Mouse (Mus musculus) stomach, embryonic 16.5 days (tissue): Measurements from ENCODE around the gene Klrg2. TPM values are rescaled to one million over a fixed set of nuclear protein-coding genes. Genes with fewer than 3 reads are reported as not detected.

ENCODE experiments used
- ATAC-seq: fragments of 200-750 bp; cut with Nextera tagmentation; 2 replicates; pipeline ENCODE4 v1.8.0; 2017; ENCODE audit warnings: moderate number of reproducible peaks, moderate TSS enrichment; ENCODE audit not compliant: insufficient read depth, low FRiP score
- H3K27ac ChIP-seq: fragments of 300-500 bp; sonication (generic); 2 replicates; pipeline ENCODE4 v1.5.1; 2014; ENCODE audit warnings: low read length
- H3K27me3 ChIP-seq: fragments of 300-500 bp; sonication (generic); 2 replicates; pipeline ENCODE4 v1.6.1; 2014; ENCODE audit warnings: low read length, control low read depth, mixed read lengths; ENCODE audit not compliant: control insufficient read depth, insufficient read depth
- H3K36me3 ChIP-seq: fragments of 300-500 bp; sonication (generic); 2 replicates; pipeline ENCODE4 v1.6.1; 2014; ENCODE audit warnings: low read length; ENCODE audit not compliant: control insufficient read depth, insufficient read depth
- H3K4me1 ChIP-seq: fragments of 300-500 bp; sonication (generic); 2 replicates; pipeline ENCODE4 v1.6.1; 2014; ENCODE audit warnings: low read length, control low read depth, mixed read lengths; ENCODE audit not compliant: control insufficient read depth, insufficient read depth
- H3K4me2 ChIP-seq: fragments of 300-500 bp; sonication (generic); 2 replicates; pipeline ENCODE4 v1.6.1; 2014; ENCODE audit warnings: low read depth, low read length, mixed read lengths
- H3K4me3 ChIP-seq: fragments of 300-500 bp; sonication (generic); replicated peaks from 2 replicates; pipeline ENCODE4 v1.5.1; 2014; ENCODE audit warnings: mild to moderate bottlenecking, low read length
- H3K9ac ChIP-seq: fragments of 300-500 bp; sonication (generic); 2 replicates; pipeline ENCODE4 v1.6.1; 2014; ENCODE audit warnings: low read length
- H3K9me3 ChIP-seq: fragments of 300-500 bp; sonication (generic); replicated peaks from 2 replicates; pipeline ENCODE4 v1.6.1; 2016; ENCODE audit warnings: low read length, control low read depth; ENCODE audit not compliant: control insufficient read depth
- WGBS: fragments of 180-500 bp; shearing (Covaris S2); extraction: QIAGEN DNeasy Blood & Tissue Kit; methylation state at CpG from one replicate; pipeline ENCODE4 v1.1.7; 2014; 5-methylcytosine and 5-hydroxymethylcytosine counted together
- polyA plus RNA-seq: library from polyadenylated mRNA; unstranded; fragments of >200 nt; fragmentation: Nextera tagmentation; extraction: Ambion mirVana; gene quantifications from 2 replicates; pipeline ENCODE4 v1.2.1, GENCODE M21; 2015

Klrg2 gene
- polyA plus RNA-seq, 1 experiment from 2014 or later: 1.5 TPM

DNA sequence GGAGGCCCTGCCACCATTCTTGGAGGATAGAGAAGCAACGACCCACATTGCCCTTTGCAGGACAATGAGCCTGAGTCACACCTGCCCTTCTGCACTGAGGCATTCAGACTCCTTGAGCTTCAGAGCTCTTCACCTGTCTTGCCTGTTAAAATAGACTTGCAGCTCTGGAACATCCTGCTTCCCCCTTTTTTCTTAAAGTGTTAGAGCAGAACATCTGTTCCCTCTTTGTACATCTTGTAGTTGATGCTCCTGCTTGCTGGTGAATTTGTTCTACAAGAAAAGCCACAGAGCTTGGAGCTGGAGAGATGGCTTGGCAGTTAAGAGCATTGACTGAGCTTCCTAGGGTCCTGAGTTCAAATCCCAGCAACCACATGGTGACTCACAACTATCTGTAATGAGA lies 14.6 kb downstream of the Klrg2 start:
- Histone ChIP-seq H3K4me2 (no peak overlapping the region), H3K36me3 (peaks cover 21% of the 10 kb centered on the region), H3K27me3 (no peaks in the 10 kb centered on the region), H3K9me3 (peaks cover 4% of the 10 kb centered on the region; the same call in 1 of the 2 replicates), H3K4me3 (no peak overlapping the region), H3K9ac (no peak overlapping the region), H3K27ac (no peak overlapping the region), H3K4me1 (no peaks in the 10 kb centered on the region)
- no peak for ATAC-seq
- 83% methylated on average over 1 of the region's 1 CpGs for WGBS

DNA sequence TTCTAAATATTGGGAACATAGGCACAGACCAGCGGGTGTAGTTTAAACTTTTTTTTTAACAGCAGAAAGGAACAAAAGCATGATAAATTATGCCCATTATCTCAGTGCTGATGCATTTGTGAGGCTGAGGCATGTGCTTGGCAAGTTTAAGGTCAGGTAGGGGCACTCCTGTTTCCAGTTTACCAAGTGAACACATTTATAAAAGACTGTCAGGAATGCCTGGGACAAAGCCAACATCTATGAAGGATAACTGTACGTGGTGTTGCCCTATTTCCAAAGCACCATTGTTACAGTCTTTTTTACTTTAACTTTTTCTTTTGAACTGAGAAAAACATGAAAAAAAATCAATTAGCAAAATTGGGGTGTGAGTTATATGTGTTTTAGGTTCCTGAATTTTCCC lies 27.1 kb downstream of the Klrg2 start:
- no peaks in the 10 kb centered on the region for H3K27me3 ChIP-seq
- H3K4me1 ChIP-seq: no peaks in the 10 kb centered on the region
- H3K9ac ChIP-seq: no peak overlapping the region
- H3K4me2 ChIP-seq: no peak overlapping the region
- H3K27ac ChIP-seq: no peak overlapping the region
- 54% methylated on average over 2 of the region's 2 CpGs for WGBS
- no peaks in the 10 kb centered on the region for H3K9me3 ChIP-seq
- no peak overlapping the region for H3K4me3 ChIP-seq
- peaks cover 13% of the 10 kb centered on the region; the same call in 1 of the 2 replicates for H3K36me3 ChIP-seq
- ATAC-seq: no peak

DNA sequence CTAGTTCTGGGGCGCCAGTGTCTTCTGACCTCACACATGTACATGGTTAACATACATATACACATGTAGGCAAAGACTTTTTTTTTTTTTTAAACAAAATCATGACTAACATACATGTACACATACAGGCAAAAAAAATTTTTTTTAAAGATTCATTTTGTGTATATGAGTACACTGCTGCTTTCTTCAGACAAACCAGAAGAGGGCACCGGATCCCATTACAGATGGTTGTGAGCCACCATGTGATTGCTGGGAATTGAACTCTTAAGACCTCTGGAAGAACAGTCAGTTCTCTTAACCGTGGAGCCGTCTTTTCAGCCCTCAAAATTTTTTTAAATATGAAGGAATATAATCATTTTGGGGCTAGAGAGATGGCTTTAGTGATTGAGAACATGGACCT lies 39.6 kb downstream of the Klrg2 start:
- Histone ChIP-seq H3K4me1 (no peaks in the 10 kb centered on the region), H3K4me2 (no peak overlapping the region), H3K36me3 (peaks cover 18% of the 10 kb centered on the region), H3K27ac (no peak overlapping the region), H3K27me3 (no peaks in the 10 kb centered on the region), H3K4me3 (no peak overlapping the region), H3K9me3 (no peaks in the 10 kb centered on the region), H3K9ac (no peak overlapping the region)
- 86% methylated on average over 4 of the region's 4 CpGs for WGBS
- ATAC-seq: no peak

DNA sequence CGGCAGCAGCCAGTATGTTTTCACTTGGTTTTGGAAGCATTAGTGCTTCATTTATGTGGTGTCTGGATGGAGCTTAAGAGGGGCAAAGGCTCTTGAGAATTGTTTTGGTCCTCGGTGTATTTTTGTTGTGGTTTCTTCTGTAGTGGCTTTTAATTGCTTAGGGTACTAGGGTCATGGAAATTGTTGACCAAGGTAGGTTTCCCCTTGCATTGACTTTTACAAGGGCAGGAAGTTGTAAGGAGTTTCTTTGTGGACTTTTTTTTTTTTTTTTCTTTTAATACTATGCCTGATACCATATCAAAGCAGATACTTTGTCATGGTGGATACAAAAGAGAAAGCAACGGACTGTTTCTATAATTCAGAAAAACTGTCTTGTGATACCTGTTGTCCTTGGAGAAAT lies 55.3 kb downstream of the Klrg2 start:
- peaks cover 18% of the 10 kb centered on the region for H3K36me3 ChIP-seq
- no peak overlapping the region for H3K9ac ChIP-seq
- 85% methylated on average over 3 of the region's 3 CpGs for WGBS
- no peaks in the 10 kb centered on the region for H3K4me1 ChIP-seq
- no peaks in the 10 kb centered on the region for H3K9me3 ChIP-seq
- H3K4me2 ChIP-seq: no peak overlapping the region
- H3K4me3 ChIP-seq: no peak overlapping the region
- no peaks in the 10 kb centered on the region for H3K27me3 ChIP-seq
- ATAC-seq: no peak
- no peak overlapping the region for H3K27ac ChIP-seq

DNA sequence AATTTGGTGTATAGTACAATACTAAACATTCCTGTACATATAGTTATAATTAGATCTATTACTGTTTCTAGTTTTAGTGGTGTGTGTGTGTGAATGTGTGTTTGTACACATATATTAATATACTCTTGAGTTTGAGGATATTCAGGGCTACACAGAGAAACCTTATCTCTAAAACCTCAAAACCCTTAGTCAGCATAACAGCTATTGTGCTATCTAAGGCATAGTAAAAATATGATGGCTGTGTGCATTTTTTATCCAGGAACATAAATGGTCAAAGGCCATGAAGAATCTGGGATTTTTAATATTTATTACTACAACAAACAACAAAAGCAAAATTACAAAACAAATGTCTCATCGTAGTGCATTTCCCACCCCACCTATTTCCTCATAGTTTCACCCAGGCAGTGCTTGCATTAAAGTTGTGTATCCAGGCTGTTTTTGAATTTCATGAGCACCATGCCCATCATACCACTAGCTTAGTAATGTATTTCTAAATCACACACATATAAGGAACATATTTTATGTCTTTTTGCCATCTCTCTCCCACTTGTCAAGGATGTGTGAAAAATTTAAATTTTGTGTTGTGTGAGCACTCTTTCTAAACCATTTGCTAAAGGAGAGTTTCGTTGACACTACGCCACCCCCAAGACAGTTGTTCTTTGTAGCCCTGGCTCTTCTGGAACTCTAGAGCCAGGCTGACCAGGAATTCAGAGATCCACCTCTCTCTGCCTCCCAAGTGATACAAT lies 56.8 kb downstream of the Klrg2 start:
- Histone ChIP-seq H3K4me2 (no peak overlapping the region), H3K27me3 (no peaks in the 10 kb centered on the region), H3K4me1 (no peaks in the 10 kb centered on the region), H3K36me3 (peaks cover 13% of the 10 kb centered on the region), H3K27ac (no peak overlapping the region), H3K4me3 (no peak overlapping the region), H3K9me3 (no peaks in the 10 kb centered on the region), H3K9ac (no peak overlapping the region)
- WGBS: 97% methylated on average over 3 of the region's 3 CpGs
- ATAC-seq: no peak

DNA sequence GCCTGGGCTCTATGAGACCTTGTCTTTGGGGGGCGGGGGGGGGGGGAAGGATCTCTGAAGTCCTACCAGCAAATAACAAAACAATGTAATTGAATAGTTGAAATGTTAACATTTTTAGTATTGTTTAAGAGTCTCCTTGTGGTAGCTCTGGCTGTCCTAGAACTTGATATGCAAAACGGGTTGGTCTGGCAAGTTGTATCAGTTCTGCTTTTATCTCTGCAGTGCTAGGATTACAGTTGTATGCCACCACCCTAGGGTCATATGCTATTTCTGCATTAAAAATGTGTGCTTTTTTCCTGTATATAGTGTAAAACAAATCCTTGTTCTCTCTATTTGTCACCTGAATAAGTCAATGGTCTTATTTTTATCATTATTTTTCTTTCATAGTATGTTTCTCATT lies 60.9 kb downstream of the Klrg2 start:
- Histone ChIP-seq H3K27me3 (no peaks in the 10 kb centered on the region), H3K4me1 (no peaks in the 10 kb centered on the region), H3K4me2 (no peak overlapping the region), H3K9me3 (no peaks in the 10 kb centered on the region), H3K9ac (no peak overlapping the region), H3K27ac (no peak overlapping the region), H3K4me3 (no peak overlapping the region), H3K36me3 (peaks cover 20% of the 10 kb centered on the region)
- WGBS: 61% methylated on average over 2 of the region's 2 CpGs
- no peak for ATAC-seq

Other genes with a start within 250 kb of the Klrg2 start
- 8.5 and 13.0 TPM in 2 replicates for gene Ubn2, start 203.3 kb downstream of the Klrg2 start, polyA plus RNA-seq
- 138 and 140 TPM in 2 replicates for gene Fmc1, start 103.7 kb downstream of the Klrg2 start, polyA plus RNA-seq
- 32.9 and 37.7 TPM in 2 replicates for gene Luc7l2, start 85.9 kb downstream of the Klrg2 start, polyA plus RNA-seq
- 0.52 and 0.70 TPM in 2 replicates for gene Clec2l, start 25.8 kb upstream of the Klrg2 start, polyA plus RNA-seq
- 4.4 TPM in 2 replicates for gene Tbxas1, start 238.2 kb upstream of the Klrg2 start, polyA plus RNA-seq
- 21.5 and 21.6 TPM in 2 replicates for gene Hipk2, start 238.9 kb upstream of the Klrg2 start, polyA plus RNA-seq